Mouse (Mus musculus) C2C12 (cell line): ENCODE measurements at regions not wholly inside any gene's neighbourhood (a gene's known extent, or its start where the extent isn't known, plus 50 kb on each side); places are given as distances from the start of the nearest gene placed in this dataset.

Source experiments
- H3K27me3 ChIP-seq: one replicate; pipeline ENCODE4 v1.6.1; 2011; ENCODE audit not compliant: control insufficient read depth, insufficient read depth, insufficient read length
- H3K36me3 ChIP-seq: one replicate; pipeline ENCODE4 v1.6.1; 2011; ENCODE audit not compliant: control insufficient read depth, insufficient read depth
- H3K4me3 ChIP-seq: one replicate; pipeline ENCODE4 v1.5.1; 2011; ENCODE audit warnings: mild to moderate bottlenecking, control low read depth; ENCODE audit not compliant: poor library complexity, insufficient read depth, severe bottlenecking
- H3K79me2 ChIP-seq: one replicate; pipeline ENCODE4 v1.6.1; 2011; ENCODE audit not compliant: control insufficient read depth, insufficient read depth
- H3K79me3 ChIP-seq: one replicate; pipeline ENCODE4 v1.6.1; 2011; ENCODE audit warnings: low read depth, control low read depth
- H3ac ChIP-seq: one replicate; pipeline ENCODE3; 2011; ENCODE audit warnings: low read depth; ENCODE audit not compliant: control insufficient read depth, insufficient read length
- CEBPB ChIP-seq: IDR thresholded peaks from one replicate; pipeline ENCODE4 v1.6.1; 2011; ENCODE audit warnings: low read depth, mild to moderate bottlenecking, control low read depth, moderate library complexity
- CTCF ChIP-seq: IDR thresholded peaks from one replicate; pipeline ENCODE4 v1.5.1; 2011; ENCODE audit not compliant: control insufficient read depth, insufficient read depth, insufficient read length
- FOSL1 ChIP-seq: IDR thresholded peaks from one replicate; pipeline ENCODE4 v1.8.0; 2011; ENCODE audit warnings: mild to moderate bottlenecking, low read length; ENCODE audit not compliant: poor library complexity, insufficient read depth, severe bottlenecking
- MAX ChIP-seq: IDR thresholded peaks from one replicate; pipeline ENCODE4 v1.6.1; 2011; ENCODE audit warnings: mild to moderate bottlenecking, control low read depth
- MYOD1 ChIP-seq: IDR thresholded peaks from one replicate; pipeline ENCODE4 v1.6.1; 2011; ENCODE audit warnings: low read depth; ENCODE audit not compliant: control insufficient read depth, insufficient read length
- MYOG ChIP-seq: IDR thresholded peaks from one replicate; pipeline ENCODE4 v1.6.1; 2011; ENCODE audit not compliant: control insufficient read depth, insufficient read length; ENCODE audit errors: extremely low read depth
- USF1 ChIP-seq: IDR thresholded peaks from one replicate; pipeline ENCODE4 v1.6.1; 2011; ENCODE audit warnings: low read depth, mild to moderate bottlenecking, control low read depth, moderate library complexity

GRCm38 (mm10) chr1:128782286-128782685 lies 190.2 kb upstream of the Cxcr4 start:
- H3K27me3 ChIP-seq: no peaks in the 10 kb centered on the region
- TF ChIP-seq CTCF (no peak), MYOD1 (no peak), FOSL1 (no peak), USF1 (no peak)
- no peaks in the 10 kb centered on the region for H3K79me2 ChIP-seq
- H3K79me3 ChIP-seq: no peaks in the 10 kb centered on the region
- H3ac ChIP-seq: no peak overlapping the region
- H3K36me3 ChIP-seq: no peaks in the 10 kb centered on the region
- H3K4me3 ChIP-seq: no peak overlapping the region

GRCm38 (mm10) chr1:128781871-128782270 lies 189.8 kb upstream of the Cxcr4 start:
- Histone ChIP-seq H3K36me3 (no peaks in the 10 kb centered on the region), H3K27me3 (no peaks in the 10 kb centered on the region), H3K79me3 (no peaks in the 10 kb centered on the region), H3ac (no peak overlapping the region), H3K4me3 (no peak overlapping the region), H3K79me2 (no peaks in the 10 kb centered on the region)
- TF ChIP-seq CEBPB: no peak
- TF ChIP-seq MYOG: no peak
- TF ChIP-seq USF1: no peak
- TF ChIP-seq MAX: no peak
- no peak for TF ChIP-seq CTCF
- TF ChIP-seq FOSL1: no peak
- no peak for TF ChIP-seq MYOD1

GRCm38 (mm10) chr1:128781311-128781710 lies 189.2 kb upstream of the Cxcr4 start:
- Histone ChIP-seq H3K79me3 (no peaks in the 10 kb centered on the region), H3K36me3 (no peaks in the 10 kb centered on the region)
- TF ChIP-seq MYOD1 (no peak), CEBPB (no peak), MAX (no peak), MYOG (no peak), USF1 (no peak), FOSL1 (no peak), CTCF (no peak)

GRCm38 (mm10) chr1:128779586-128780158 lies 187.6 kb upstream of the Cxcr4 start:
- Histone ChIP-seq H3K4me3 (no peak overlapping the region), H3ac (no peak overlapping the region), H3K36me3 (no peaks in the 10 kb centered on the region), H3K79me3 (no peaks in the 10 kb centered on the region), H3K27me3 (no peaks in the 10 kb centered on the region), H3K79me2 (no peaks in the 10 kb centered on the region)
- no peak for TF ChIP-seq MYOG
- TF ChIP-seq FOSL1: no peak
- no peak for TF ChIP-seq CEBPB
- no peak for TF ChIP-seq MYOD1
- TF ChIP-seq CTCF: no peak
- no peak for TF ChIP-seq USF1

More at GRCm38 (mm10) chr1:128781311-128781710, 189.2 kb upstream of the Cxcr4 start:
- no peak overlapping the region for H3K4me3 ChIP-seq
- H3K27me3 ChIP-seq: no peaks in the 10 kb centered on the region
- no peak overlapping the region for H3ac ChIP-seq
- no peaks in the 10 kb centered on the region for H3K79me2 ChIP-seq

GRCm38 (mm10) chr1:128772440-128772839 lies 180.3 kb upstream of the Cxcr4 start:
- Histone ChIP-seq H3K27me3 (no peaks in the 10 kb centered on the region), H3K79me2 (no peaks in the 10 kb centered on the region), H3K36me3 (no peaks in the 10 kb centered on the region), H3K79me3 (no peaks in the 10 kb centered on the region), H3K4me3 (no peak overlapping the region), H3ac (no peak overlapping the region)
- TF ChIP-seq USF1: no peak
- TF ChIP-seq CEBPB: no peak
- TF ChIP-seq MYOG: no peak
- no peak for TF ChIP-seq MAX

- no peak for TF ChIP-seq FOSL1
- TF ChIP-seq USF1: no peak
- no peak for TF ChIP-seq CEBPB
- TF ChIP-seq MYOG: no peak
- TF ChIP-seq MYOD1: no peak
- TF ChIP-seq CTCF: no peak
- TF ChIP-seq MAX: no peak
- Histone ChIP-seq H3K27me3 (no peaks in the 10 kb centered on the region), H3K79me3 (no peaks in the 10 kb centered on the region), H3ac (no peak overlapping the region), H3K4me3 (no peak overlapping the region), H3K36me3 (no peaks in the 10 kb centered on the region), H3K79me2 (no peaks in the 10 kb centered on the region)
Measured at GRCm38 (mm10) chr1:128770786-128771185, 178.7 kb upstream of the Cxcr4 start.
